Mouse (Mus musculus): ENCODE data around the gene Fndc8.
A peak's percentile ranks its signal among the peaks of the same experiment; 100 is the strongest.
"Not testable (repeated sequence)": the region's sequence is repeated elsewhere in the genome, so short reads cannot be mapped to it uniquely, and the experiment has no call there.

Gene Fndc8

GRCm38 (mm10) chr11:82914711-82915352, 22.9 kb downstream of the Fndc8 start:
- DNase-seq, result peak; percentile 85

DNA sequence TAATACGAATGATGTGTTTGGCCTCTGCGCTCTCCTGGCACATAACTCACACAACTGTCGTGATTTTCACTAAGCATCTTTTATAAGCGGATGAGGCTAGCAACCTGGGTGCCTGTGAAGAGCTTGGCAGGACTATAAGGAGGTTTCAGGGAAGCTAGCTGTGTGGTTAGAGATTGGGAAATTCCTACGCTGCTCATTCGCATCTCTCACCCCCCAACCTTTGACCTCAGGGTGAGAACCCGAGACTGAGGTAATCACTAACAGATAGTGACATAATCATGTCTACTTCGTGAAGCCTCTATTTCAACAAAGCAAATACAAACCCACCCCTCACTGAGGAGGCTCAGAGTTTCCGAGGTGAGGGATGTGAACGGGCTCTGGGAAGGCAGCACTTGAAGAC, 28.8 kb downstream of the Fndc8 start:
- DNase-seq, result no peak

GRCm38 (mm10) chr11:82921691-82922090, 29.8 kb downstream of the Fndc8 start:
- peak; percentile 60 for DNase-seq

DNA sequence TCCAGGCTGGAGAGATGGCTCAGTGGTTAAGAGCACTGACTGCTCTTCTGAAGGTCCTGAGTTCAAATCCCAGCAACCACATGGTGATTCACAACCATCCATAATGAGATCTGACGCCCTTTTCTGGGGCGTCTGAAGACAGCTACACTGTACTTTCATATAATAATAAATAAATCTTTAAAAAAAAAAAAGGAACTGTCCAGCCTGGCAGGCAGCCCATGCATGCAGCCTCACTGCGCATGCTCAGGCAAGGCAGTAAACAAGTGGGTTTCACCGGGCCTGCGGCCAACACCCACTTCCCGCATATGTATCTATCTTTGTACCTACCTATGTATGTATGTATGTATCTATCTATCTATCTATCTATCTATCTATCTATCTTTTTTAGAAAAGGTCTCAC, 32.0 kb downstream of the Fndc8 start:
- not testable (repeated sequence) for DNase-seq

DNA sequence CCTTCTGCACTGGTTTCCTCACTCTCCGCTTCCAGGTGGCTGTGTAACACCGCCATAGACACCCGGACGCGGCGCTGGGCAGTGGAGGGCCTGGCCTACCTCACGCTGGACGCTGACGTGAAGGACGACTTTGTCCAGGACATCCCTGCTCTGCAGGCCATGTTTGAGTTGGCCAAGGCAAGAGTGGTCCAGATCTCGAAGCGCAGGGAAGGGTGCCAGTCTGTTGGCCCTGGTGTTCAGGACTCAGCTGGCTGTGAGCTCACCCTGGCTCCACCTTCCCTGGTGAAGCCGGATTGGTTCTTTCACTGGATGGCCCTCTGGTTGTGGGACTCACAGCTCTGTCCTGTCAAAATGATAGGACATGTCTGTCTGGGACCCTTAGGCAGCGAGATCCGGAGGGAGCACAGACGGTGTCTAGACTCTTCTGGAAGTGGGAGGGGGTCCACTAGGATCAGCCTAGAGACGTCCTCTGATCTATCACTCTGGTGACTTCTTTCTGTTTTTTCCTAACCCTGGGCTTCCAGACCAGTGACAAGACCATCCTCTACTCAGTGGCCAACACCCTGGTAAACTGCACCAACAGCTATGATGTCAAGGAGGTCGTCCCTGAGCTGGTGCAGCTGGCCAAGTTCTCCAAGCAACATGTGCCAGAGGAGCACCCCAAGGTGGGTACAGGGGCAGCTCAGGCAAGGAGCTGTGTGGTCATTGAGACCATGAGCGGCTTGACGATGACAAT, 37.1 kb downstream of the Fndc8 start:
- DNase-seq, result peak; percentile 39

DNA sequence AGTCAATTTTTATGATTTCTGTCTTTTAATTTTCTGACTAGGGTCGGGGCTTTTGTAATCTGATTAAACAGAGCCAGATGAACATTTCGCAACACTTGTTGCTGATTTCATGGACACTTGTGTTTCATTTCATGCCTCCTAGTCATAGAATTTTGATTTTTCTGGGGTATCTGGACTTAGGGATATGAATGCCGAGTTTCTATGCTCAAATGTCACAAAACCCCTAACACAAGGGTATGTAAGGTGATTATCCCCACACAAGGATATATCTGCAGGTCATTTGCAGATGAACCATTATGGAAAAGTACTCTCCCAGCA, 37.7 kb downstream of the Fndc8 start:
- DNase-seq, result no peak

DNA sequence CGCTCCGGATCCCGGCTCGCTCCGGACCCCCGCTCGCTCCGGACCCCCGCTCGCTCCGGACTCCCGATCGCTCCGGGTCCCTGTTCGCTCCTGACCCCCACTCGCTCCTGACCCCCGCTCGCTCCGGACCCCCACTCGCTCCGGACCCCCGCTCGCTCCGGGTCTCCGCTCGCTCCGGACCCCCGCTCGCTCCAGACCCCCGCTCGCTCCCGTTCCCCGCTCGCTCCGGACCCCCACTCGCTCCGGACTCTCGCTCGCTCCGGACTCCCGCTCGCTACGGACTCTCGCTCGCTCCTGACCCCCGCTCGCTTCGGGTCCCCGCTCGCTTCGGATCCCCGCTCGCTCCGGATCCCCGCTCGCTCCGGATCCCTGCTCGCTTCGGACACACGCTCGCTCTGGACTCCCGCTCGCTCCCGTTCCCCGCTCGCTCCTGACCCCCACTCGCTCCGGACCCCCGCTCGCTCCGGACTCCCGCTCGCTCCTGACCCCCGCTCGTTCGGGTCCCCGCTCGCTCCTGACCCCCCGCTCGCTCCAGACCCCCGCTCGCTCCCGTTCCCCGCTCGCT, 38.5 kb downstream of the Fndc8 start:
- peak; percentile 51 for DNase-seq

DNA sequence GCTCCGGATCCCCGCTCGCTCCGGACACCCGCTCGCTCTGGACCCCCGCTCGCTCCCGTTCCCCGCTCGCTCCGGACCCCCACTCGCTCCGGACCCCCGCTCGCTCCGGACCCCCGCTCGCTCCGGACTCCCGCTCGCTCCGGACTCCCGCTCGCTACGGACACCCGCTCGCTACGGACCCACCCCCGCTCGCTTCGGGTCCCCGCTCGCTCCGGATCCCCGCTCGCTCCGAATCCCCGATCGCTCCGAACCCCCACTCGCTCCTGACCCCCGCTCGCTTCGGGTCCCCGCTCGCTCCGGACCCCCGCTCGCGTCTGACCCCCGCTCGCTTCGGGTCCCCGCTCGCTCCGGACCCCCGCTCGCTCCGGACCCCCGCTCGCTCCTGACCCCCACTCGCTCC, 39.2 kb downstream of the Fndc8 start:
- peak; percentile 34 for DNase-seq

- DNase-seq, result not testable (repeated sequence)
Measured at GRCm38 (mm10) chr11:82931671-82932450, 39.9 kb downstream of the Fndc8 start.

DNA sequence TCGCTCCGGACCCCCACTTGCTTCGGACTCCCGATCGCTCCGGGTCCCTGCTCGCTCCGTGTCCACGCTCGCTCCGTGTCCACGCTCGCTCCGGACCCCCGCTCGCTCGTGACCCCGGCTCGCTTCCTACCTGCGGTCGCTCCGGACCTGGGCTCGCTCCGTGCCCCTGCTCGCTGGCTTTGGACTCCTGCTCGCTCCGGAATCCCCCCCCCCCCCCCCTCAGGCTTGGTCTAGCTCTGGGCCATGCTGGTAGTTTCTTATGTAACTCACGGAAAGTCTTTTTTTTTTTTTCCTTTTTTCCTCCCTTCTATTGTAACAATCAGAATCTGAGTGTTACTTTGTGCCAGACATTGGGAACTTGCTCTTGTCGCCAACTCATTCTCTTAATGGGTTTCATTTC, 41.3 kb downstream of the Fndc8 start:
- DNase-seq, result no peak

- peak; percentile 39 for DNase-seq
Measured at GRCm38 (mm10) chr11:82943336-82943735, 51.4 kb downstream of the Fndc8 start.

DNA sequence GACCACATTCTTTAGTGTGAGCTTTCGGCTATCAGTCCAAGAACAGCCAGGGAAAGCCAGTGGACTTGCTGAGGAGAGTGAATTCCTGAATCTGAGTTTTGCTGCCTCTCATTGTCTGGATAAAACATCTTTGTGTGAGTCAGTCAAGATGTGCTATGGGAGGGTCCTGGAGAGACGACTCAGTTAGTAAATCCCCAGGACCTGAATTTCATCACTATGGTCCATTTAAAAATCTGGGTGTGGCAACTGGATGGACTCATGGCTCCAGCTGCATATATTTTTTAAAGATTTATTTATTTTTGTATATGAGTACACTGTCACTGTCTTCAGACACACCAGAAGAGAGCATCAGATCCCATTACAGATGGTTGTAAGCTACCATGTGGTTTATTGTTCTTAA, 53.7 kb downstream of the Fndc8 start:
- DNase-seq, result no peak

DNA sequence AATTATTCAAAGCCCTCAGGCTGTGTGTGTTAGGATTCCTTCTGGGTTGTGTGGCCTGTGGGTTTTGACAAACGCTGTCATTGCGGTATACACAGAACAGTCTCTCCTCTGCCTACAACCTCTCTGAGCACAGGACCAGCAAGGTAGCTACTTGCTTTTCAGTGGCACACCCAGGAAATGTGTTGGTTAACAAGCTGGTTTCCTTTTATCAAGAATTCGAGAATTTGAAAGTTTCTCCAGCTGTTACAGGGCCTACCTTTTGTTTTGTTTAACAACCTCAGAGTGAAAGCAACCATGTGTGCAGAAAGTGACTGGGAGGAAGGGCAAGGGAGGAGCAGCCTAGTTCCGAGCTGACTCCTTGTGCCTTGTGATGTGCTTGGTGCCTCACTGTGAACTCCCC, 55.5 kb downstream of the Fndc8 start:
- no peak for DNase-seq

GRCm38 (mm10) chr11:82949036-82949435, 57.1 kb downstream of the Fndc8 start:
- no peak for DNase-seq
